Mouse (Mus musculus) MEL (cell line): ENCODE measurements at regions not wholly inside any gene's neighbourhood (a gene's known extent, or its start where the extent isn't known, plus 50 kb on each side); places are given as distances from the start of the nearest gene placed in this dataset.

Experiments used
- DNase-seq: peaks from one replicate; pipeline ENCODE4 v3.0.0; 2011; ENCODE audit warnings: low read depth, low spot score
- H3K27ac ChIP-seq: 2 replicates; pipeline ENCODE4 v1.5.1; 2012; ENCODE audit warnings: low read depth, mild to moderate bottlenecking, control low read depth, low read length, moderate library complexity; ENCODE audit not compliant: control insufficient read depth
- H3K27me3 ChIP-seq, 2 experiments: fragments of 150-350 bp in 1 of 2; sonication (generic) in 1 of 2; 2 replicates each; pipeline ENCODE4 v1.6.1; 2012; ENCODE audit warnings: low read length in 2 of 2, mild to moderate bottlenecking in 2 of 2, improper control_type of control experiment in 1 of 2, moderate library complexity in 1 of 2; ENCODE audit not compliant: insufficient read depth in 2 of 2, control insufficient read depth in 1 of 2
- H3K36me3 ChIP-seq, 2 experiments: 2 replicates each; pipeline ENCODE4 v1.6.1; 2012 to 2014; ENCODE audit warnings: low read length in 2 of 2, improper control_type of control experiment in 1 of 2, inconsistent platforms in 1 of 2, mild to moderate bottlenecking in 1 of 2; ENCODE audit not compliant: insufficient read depth in 2 of 2, control insufficient read depth in 1 of 2
- H3K4me1 ChIP-seq, 2 experiments: fragments of 150-350 bp in 1 of 2; sonication (generic) in 1 of 2; 2 replicates each; pipeline ENCODE4 v1.6.1; 2012; ENCODE audit warnings: low read length in 2 of 2, improper control_type of control experiment in 1 of 2, mild to moderate bottlenecking in 1 of 2; ENCODE audit not compliant: insufficient read depth in 2 of 2, control insufficient read depth in 1 of 2
- H3K4me3 ChIP-seq, 2 experiments: fragments of 150-350 bp in 1 of 2; sonication (generic) in 1 of 2; 2 replicates each; pipeline ENCODE4 v1.5.1; 2012; ENCODE audit warnings: low read depth in 2 of 2, low read length in 2 of 2, mild to moderate bottlenecking in 2 of 2, moderate library complexity in 2 of 2, control low read depth in 1 of 2, improper control_type of control experiment in 1 of 2; ENCODE audit not compliant: control insufficient read depth in 1 of 2, insufficient read depth in 1 of 2
- H3K79me2 ChIP-seq: 2 replicates; pipeline ENCODE4 v1.6.1; 2012; ENCODE audit warnings: mild to moderate bottlenecking, low read length, moderate library complexity; ENCODE audit not compliant: control insufficient read depth, poor library complexity, insufficient read depth
- H3K9ac ChIP-seq: 2 replicates; pipeline ENCODE4 v1.6.1; 2012; ENCODE audit warnings: low read depth, mild to moderate bottlenecking, control low read depth, low read length, moderate library complexity; ENCODE audit not compliant: control insufficient read depth, poor library complexity, severe bottlenecking
- H3K9me3 ChIP-seq: fragments of 150-350 bp; sonication (generic); replicated peaks from 2 replicates; pipeline ENCODE4 v1.6.1; 2012; ENCODE audit warnings: mild to moderate bottlenecking, low read length, improper control_type of control experiment, moderate library complexity; ENCODE audit not compliant: insufficient read depth
- CHD1 ChIP-seq: IDR thresholded peaks from 2 replicates; pipeline ENCODE4 v1.6.1; 2012; ENCODE audit warnings: low read depth, mild to moderate bottlenecking, inconsistent platforms, low read length, improper control_type of control experiment
- CHD2 ChIP-seq: IDR thresholded peaks from 2 replicates; pipeline ENCODE4 v1.6.1; 2011; ENCODE audit warnings: low read length, improper control_type of control experiment
- CTCF ChIP-seq, 3 experiments: IDR thresholded peaks in 2 of 3; conservative IDR thresholded peaks in 1 of 3; 2 replicates each; pipeline ENCODE4 v1.5.1; 2011 to 2012; ENCODE audit warnings: low read length in 3 of 3, low read depth in 2 of 3, mild to moderate bottlenecking in 2 of 3, improper control_type of control experiment in 1 of 3, inconsistent platforms in 1 of 3, mixed read lengths in 1 of 3, moderate library complexity in 1 of 3; ENCODE audit not compliant: control insufficient read depth in 1 of 3, insufficient read depth in 1 of 3, poor library complexity in 1 of 3, severe bottlenecking in 1 of 3
- EP300 ChIP-seq, 2 experiments: IDR thresholded peaks; 2 replicates each; pipeline ENCODE4 v1.6.1; 2011; ENCODE audit warnings: improper control_type of control experiment in 2 of 2, low read length in 2 of 2, low read depth in 1 of 2, mild to moderate bottlenecking in 1 of 2
- ETS1 ChIP-seq: IDR thresholded peaks from 2 replicates; pipeline ENCODE4 v1.6.1; 2012; ENCODE audit warnings: low read depth, mild to moderate bottlenecking, inconsistent platforms, low read length, improper control_type of control experiment, moderate library complexity
- GATA1 ChIP-seq: IDR thresholded peaks from 2 replicates; pipeline ENCODE4 v1.6.1; 2011; ENCODE audit warnings: low read depth, low read length, improper control_type of control experiment
- JUND ChIP-seq: IDR thresholded peaks from 2 replicates; pipeline ENCODE4 v1.6.1; 2011; ENCODE audit warnings: low read depth, mild to moderate bottlenecking, improper control_type of control experiment, low read length
- KAT2A ChIP-seq: conservative IDR thresholded peaks from 2 replicates; pipeline ENCODE4 v1.6.1; 2012; ENCODE audit warnings: low read depth, low read length, improper control_type of control experiment, inconsistent platforms
- MAX ChIP-seq: IDR thresholded peaks from 2 replicates; pipeline ENCODE4 v1.6.1; 2011; ENCODE audit warnings: low read length, improper control_type of control experiment
- MEF2A ChIP-seq: IDR thresholded peaks from 2 replicates; pipeline ENCODE4 v1.6.1; 2014; ENCODE audit warnings: low read depth, mild to moderate bottlenecking, inconsistent platforms, low read length, improper control_type of control experiment; ENCODE audit not compliant: poor library complexity, insufficient replicate concordance, severe bottlenecking; ENCODE audit errors: extremely low read depth
- MYC ChIP-seq: IDR thresholded peaks from 2 replicates; pipeline ENCODE4 v1.6.1; 2011; ENCODE audit warnings: low read depth, mild to moderate bottlenecking, low read length, improper control_type of control experiment, moderate library complexity
- NELFE ChIP-seq: IDR thresholded peaks from 2 replicates; pipeline ENCODE4 v1.6.1; 2011; ENCODE audit warnings: low read depth, low read length, improper control_type of control experiment
- POLR2A ChIP-seq, 2 experiments: IDR thresholded peaks; 2 replicates each; pipeline ENCODE4 v1.6.1; 2011 to 2012; ENCODE audit warnings: low read length in 2 of 2, mild to moderate bottlenecking in 2 of 2, control low read depth in 1 of 2, improper control_type of control experiment in 1 of 2, low read depth in 1 of 2, moderate library complexity in 1 of 2; ENCODE audit not compliant: control insufficient read depth in 1 of 2, insufficient read depth in 1 of 2, poor library complexity in 1 of 2
- POLR2AphosphoS2 ChIP-seq: IDR thresholded peaks from 2 replicates; pipeline ENCODE4 v1.6.1; 2011; ENCODE audit warnings: low read length, improper control_type of control experiment
- RCOR1 ChIP-seq: IDR thresholded peaks from 2 replicates; pipeline ENCODE4 v1.6.1; 2012; ENCODE audit warnings: low read depth, mild to moderate bottlenecking, inconsistent platforms, low read length, improper control_type of control experiment
- SMC3 ChIP-seq: IDR thresholded peaks from 2 replicates; pipeline ENCODE4 v1.6.1; 2011; ENCODE audit warnings: low read depth, low read length, improper control_type of control experiment
- TBP ChIP-seq: IDR thresholded peaks from 2 replicates; pipeline ENCODE4 v1.8.0; 2011; ENCODE audit warnings: low read depth, low read length, improper control_type of control experiment
- TCF12 ChIP-seq: IDR thresholded peaks from 2 replicates; pipeline ENCODE4 v1.6.1; 2014; ENCODE audit warnings: low read depth, mild to moderate bottlenecking, inconsistent platforms, low read length, improper control_type of control experiment, moderate library complexity
- UBTF ChIP-seq: IDR thresholded peaks from 2 replicates; pipeline ENCODE4 v1.6.1; 2012; ENCODE audit warnings: low read depth, mild to moderate bottlenecking, inconsistent platforms, low read length, improper control_type of control experiment, moderate library complexity, borderline replicate concordance; ENCODE audit not compliant: insufficient read depth
- USF1 ChIP-seq: IDR thresholded peaks from 2 replicates; pipeline ENCODE4 v1.6.1; 2014; ENCODE audit warnings: low read depth, mild to moderate bottlenecking, inconsistent platforms, low read length, improper control_type of control experiment, moderate library complexity
- USF2 ChIP-seq, 2 experiments: IDR thresholded peaks; 2 replicates each; pipeline ENCODE4 v1.6.1; 2011 to 2012; ENCODE audit warnings: improper control_type of control experiment in 2 of 2, low read length in 2 of 2, borderline replicate concordance in 1 of 2, inconsistent platforms in 1 of 2, low read depth in 1 of 2, mild to moderate bottlenecking in 1 of 2; ENCODE audit not compliant: insufficient read depth in 1 of 2
- ZNF384 ChIP-seq: IDR thresholded peaks from 2 replicates; pipeline ENCODE4 v1.6.1; 2012; ENCODE audit warnings: low read depth, mild to moderate bottlenecking, inconsistent platforms, low read length, improper control_type of control experiment

GRCm38 (mm10) chr2:71652261-71652801, 93.1 kb upstream of the Itga6 start:
- Histone ChIP-seq H3K27me3 (peaks cover 1 to 3% of the 10 kb centered on the region in 2 experiments; a peak in 3 of 4 replicates), H3K4me1 (peaks cover 0 to 11% of the 10 kb centered on the region in 2 experiments; a peak in 1 of 4 replicates), H3K36me3 (peaks cover 0 to 2% of the 10 kb centered on the region in 2 experiments; a peak in 1 of 4 replicates), H3K9ac (no peak overlapping the region), H3K4me3 (no peak overlapping the region), H3K9me3 (no peaks in the 10 kb centered on the region), H3K27ac (no peak overlapping the region), H3K79me2 (no peaks in the 10 kb centered on the region)
- no peak for TF ChIP-seq POLR2AphosphoS2
- no peak for TF ChIP-seq MAX
- no peak for TF ChIP-seq TCF12
- TF ChIP-seq ZNF384 = no peak
- TF ChIP-seq UBTF = no peak
- TF ChIP-seq JUND = no peak
- TF ChIP-seq POLR2A (IDR thresholded peaks at IDR 0.05; ENCODE audit: control insufficient read depth in 1 of 2, insufficient read depth in 1 of 2, low read depth in 1 of 2, low read length in 2 of 2, poor library complexity in 1 of 2) = no peak
- TF ChIP-seq ETS1 = no peak
- TF ChIP-seq CHD1 = no peak
- TF ChIP-seq GATA1 = no peak
- no peak for TF ChIP-seq MEF2A
- TF ChIP-seq CTCF (IDR thresholded peaks at IDR 0.05 in 2 of 3, conservative IDR thresholded peaks at IDR 0.05 in 1 of 3; ENCODE audit: control insufficient read depth in 1 of 3, insufficient read depth in 1 of 3, low read depth in 2 of 3, low read length in 3 of 3, poor library complexity in 1 of 3, severe bottlenecking in 1 of 3) = no peak
- TF ChIP-seq USF1 = no peak
- TF ChIP-seq USF2 (IDR thresholded peaks at IDR 0.05; ENCODE audit: borderline replicate concordance in 1 of 2, insufficient read depth in 1 of 2, low read depth in 1 of 2, low read length in 2 of 2) = no peak
- no peak for TF ChIP-seq NELFE
- TF ChIP-seq CHD2 = no peak
- no peak for DNase-seq

GRCm38 (mm10) chr2:71654817-71655503, 90.5 kb upstream of the Itga6 start:
- Histone ChIP-seq H3K9me3 (no peaks in the 10 kb centered on the region), H3K4me3 (no peak overlapping the region), H3K27ac (no peak overlapping the region), H3K9ac (no peak overlapping the region), H3K27me3 (no peaks in the 10 kb centered on the region; a peak in 3 of 4 replicates), H3K79me2 (no peaks in the 10 kb centered on the region), H3K36me3 (peaks cover 0 to 2% of the 10 kb centered on the region in 2 experiments; a peak in 2 of 4 replicates), H3K4me1 (peaks cover 0 to 11% of the 10 kb centered on the region in 2 experiments; a peak in 1 of 4 replicates)
- TF ChIP-seq EP300 (IDR thresholded peaks at IDR 0.05; ENCODE audit: low read depth in 1 of 2, low read length in 2 of 2) (no peak), MYC (no peak), SMC3 (no peak), KAT2A (no peak), TBP (no peak), RCOR1 (no peak)
- DNase-seq = no peak
